Mouse (Mus musculus) olfactory bulb, adult 2 months (tissue): ENCODE data around the gene Vars. TPM values are rescaled to one million over a fixed set of nuclear protein-coding genes. Genes with fewer than 3 reads are reported as not detected.

ENCODE experiments used
- H3K27ac ChIP-seq: fragments of 200-500 bp; 2 replicates; pipeline ENCODE4 v1.5.1; 2012; ENCODE audit warnings: low read depth, low read length; ENCODE audit not compliant: insufficient read depth
- H3K4me1 ChIP-seq: fragments of 200-500 bp; 2 replicates; pipeline ENCODE4 v1.6.1; 2012; ENCODE audit warnings: low read length; ENCODE audit not compliant: control insufficient read depth, insufficient read depth
- H3K4me3 ChIP-seq: fragments of 200-500 bp; 2 replicates; pipeline ENCODE4 v1.5.1; 2012; ENCODE audit warnings: mild to moderate bottlenecking, low read depth, low read length, moderate library complexity; ENCODE audit not compliant: insufficient read depth
- CTCF ChIP-seq: fragments of 200-500 bp; IDR thresholded peaks from 2 replicates; pipeline ENCODE4 v1.5.1; 2012; ENCODE audit warnings: low read depth, mild to moderate bottlenecking, low read length, moderate library complexity; ENCODE audit not compliant: insufficient read depth
- POLR2A ChIP-seq: fragments of 200-500 bp; IDR thresholded peaks from 2 replicates; pipeline ENCODE4 v1.6.1; 2012; ENCODE audit warnings: mild to moderate bottlenecking, low read depth, low read length, moderate library complexity; ENCODE audit not compliant: insufficient read depth
- WGBS: fragments of 180-500 bp; shearing (Covaris S2); methylation state at CpG from one replicate; pipeline ENCODE4 v1.1.7; 2018; 5-methylcytosine and 5-hydroxymethylcytosine counted together
- polyA plus RNA-seq: library from polyadenylated mRNA; stranded (reverse); fragments of >200 nt; gene quantifications from 2 replicates; pipeline ENCODE4 v1.2.4, GENCODE M21; 2012; ENCODE audit warnings: low replicate concordance; ENCODE audit not compliant: missing spikeins, insufficient read depth, insufficient read length

Vars gene
- polyA plus RNA-seq, 1 experiment: not detected

GRCm38 (mm10) chr17:35060737-35061297 is 60.0 kb downstream of the Vars start:
- Histone ChIP-seq H3K4me3 (no peak overlapping the region), H3K27ac (no peak overlapping the region), H3K4me1 (peaks cover 18% of the 10 kb centered on the region; the same call in 1 of the 2 replicates)
- no peak for TF ChIP-seq CTCF
- TF ChIP-seq POLR2A: no peak
- 73% methylated on average over 22 of the region's 22 CpGs for WGBS

GRCm38 (mm10) chr17:35061299-35061698 is 60.5 kb downstream of the Vars start:
- H3K27ac ChIP-seq: no peak overlapping the region
- H3K4me1 ChIP-seq: peaks cover 18% of the 10 kb centered on the region; the same call in 1 of the 2 replicates
- WGBS: 81% methylated on average over 8 of the region's 8 CpGs
- no peak for TF ChIP-seq POLR2A
- no peak for TF ChIP-seq CTCF
- no peak overlapping the region for H3K4me3 ChIP-seq

- H3K4me1 ChIP-seq: peaks cover 18% of the 10 kb centered on the region; the same call in 1 of the 2 replicates
- no peak overlapping the region for H3K27ac ChIP-seq
- no peak overlapping the region for H3K4me3 ChIP-seq
- TF ChIP-seq POLR2A: no peak
- TF ChIP-seq CTCF: no peak
- whole genome bisulfite sequencing: 93% methylated on average over 3 of the region's 3 CpGs
Observed at GRCm38 (mm10) chr17:35063466-35063865, 62.7 kb downstream of the Vars start.

DNA sequence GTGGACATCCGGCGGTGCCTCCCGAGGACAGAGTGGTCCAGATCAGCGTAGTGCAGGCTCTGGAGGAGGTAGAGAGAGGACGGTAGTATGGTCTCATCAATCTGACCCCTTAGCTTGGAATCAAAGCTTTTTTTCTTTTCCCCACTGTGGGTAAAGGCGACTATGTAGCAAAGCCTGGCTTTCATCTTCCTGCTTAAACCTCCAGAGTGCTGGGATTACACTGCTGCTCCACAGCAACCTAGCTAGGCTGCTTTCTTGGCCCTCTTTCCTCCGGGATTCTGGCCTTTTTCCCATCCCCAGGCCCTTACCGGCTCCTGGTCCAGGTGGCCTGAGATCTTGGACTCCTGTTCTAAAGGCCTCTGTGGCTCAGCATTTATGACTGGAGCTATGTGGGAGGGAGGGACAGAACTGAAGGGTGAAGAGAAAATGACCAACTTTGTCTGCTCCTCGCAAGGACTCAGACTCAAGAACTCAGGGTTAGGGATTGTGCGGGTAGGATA is 63.6 kb downstream of the Vars start:
- WGBS: 59% methylated on average over 10 of the region's 10 CpGs

DNA sequence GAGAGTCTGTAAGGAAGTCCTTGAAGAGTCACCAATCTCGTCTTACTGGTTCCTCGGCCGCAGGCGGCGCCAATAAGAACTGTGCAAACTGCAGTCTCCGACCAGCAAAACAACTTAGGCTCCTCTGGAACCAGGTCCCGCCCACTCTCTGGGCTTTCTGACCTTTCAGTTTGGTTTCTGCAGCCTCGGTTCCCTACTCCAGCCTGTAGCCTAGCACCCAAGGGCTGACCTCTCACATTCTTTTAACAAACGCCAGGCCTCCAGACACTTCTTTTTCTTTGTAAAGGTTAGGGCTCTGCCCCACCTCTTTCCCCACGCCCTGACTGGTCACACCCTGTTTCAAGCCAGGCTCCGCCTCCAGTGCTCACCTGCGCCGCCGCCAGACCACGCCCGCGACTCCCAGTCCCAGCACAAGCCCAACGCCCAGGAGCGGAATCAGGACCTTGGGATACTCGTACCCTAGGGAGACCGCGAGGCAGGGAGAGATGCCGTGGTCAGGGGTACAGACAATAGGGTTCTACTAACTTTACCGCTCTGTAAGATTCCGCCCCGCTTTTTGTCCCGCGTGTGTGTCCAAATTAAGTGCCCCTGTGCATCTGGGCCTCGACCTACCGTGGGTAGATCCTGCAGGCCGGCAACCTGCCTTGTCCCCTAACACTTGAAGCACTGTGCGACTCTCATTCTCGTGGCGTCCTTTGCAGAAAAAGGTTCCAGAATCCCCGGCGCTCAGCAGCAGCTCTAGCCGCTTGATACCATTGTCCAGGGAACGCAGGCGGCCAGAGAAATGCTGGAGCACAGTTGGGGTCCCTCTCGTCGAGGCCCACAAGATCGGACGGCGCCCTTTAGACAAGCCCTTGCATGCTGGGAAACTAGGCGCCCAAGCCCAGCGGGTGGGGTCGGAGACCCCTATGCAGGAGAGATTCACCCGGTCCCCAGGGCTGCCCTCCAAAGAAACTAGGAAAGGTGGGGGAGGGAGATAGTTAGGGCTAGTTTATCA is 64.5 kb downstream of the Vars start, which contains the start of gene Ly6g6c:
Ly6g6c (plus strand) TSS at position 438 of the 997 bp plus-strand sequence.
- TF ChIP-seq POLR2A (no peak), CTCF (no peak)
- Histone ChIP-seq H3K4me1 (peaks cover 9% of the 10 kb centered on the region; the same call in 1 of the 2 replicates), H3K27ac (no peak within 1 kb of the TSS), H3K4me3 (no peak within 1 kb of the TSS)
- 16% methylated on average over 48 of the region's 48 CpGs for WGBS

More for the DNA sequence above, 63.6 kb downstream of the Vars start:
- TF ChIP-seq CTCF: no peak
- no peak for TF ChIP-seq POLR2A
- Histone ChIP-seq H3K4me1 (peaks cover 14% of the 10 kb centered on the region; the same call in 1 of the 2 replicates), H3K4me3 (no peak overlapping the region), H3K27ac (no peak overlapping the region)

Other genes starting within 250 kb of the Vars start
- not detected in 2 replicates for gene Cyp21a1, start 196.4 kb upstream of the Vars start, polyA plus RNA-seq
- not detected in 2 replicates for gene Stk19, start 164.0 kb upstream of the Vars start, polyA plus RNA-seq
- gene Dxo, start 164.0 kb upstream of the Vars start, polyA plus RNA-seq: not detected in 2 replicates
- not detected in 2 replicates for gene Skiv2l, start 150.8 kb upstream of the Vars start, polyA plus RNA-seq
- gene Nelfe, start 150.6 kb upstream of the Vars start, polyA plus RNA-seq: not detected in 2 replicates
- not detected in 2 replicates for gene Cfb, start 138.5 kb upstream of the Vars start, polyA plus RNA-seq
- not detected in 2 replicates for gene Zbtb12, start 121.5 kb upstream of the Vars start, polyA plus RNA-seq
- gene Gm20547, start 118.9 kb upstream of the Vars start, polyA plus RNA-seq: not detected in 2 replicates
- gene C2, start 102.7 kb upstream of the Vars start, polyA plus RNA-seq: not detected in 2 replicates
- 130 TPM in 1 of 2 replicates, not detected in the other for gene Ehmt2, start 102.5 kb upstream of the Vars start, polyA plus RNA-seq
- not detected in 2 replicates for gene Slc44a4, start 86.5 kb upstream of the Vars start, polyA plus RNA-seq
- gene Neu1, start 69.7 kb upstream of the Vars start, polyA plus RNA-seq: not detected in 2 replicates
- gene Hspa1b, start 41.7 kb upstream of the Vars start, polyA plus RNA-seq: not detected in 2 replicates
- not detected in 2 replicates for gene Gm20481, start 31.1 kb upstream of the Vars start, polyA plus RNA-seq
- not detected in 2 replicates for gene Hspa1a, start 28.8 kb upstream of the Vars start, polyA plus RNA-seq
- not detected in 2 replicates for gene Hspa1l, start 28.3 kb upstream of the Vars start, polyA plus RNA-seq
- gene Lsm2, start 19.1 kb upstream of the Vars start, polyA plus RNA-seq: not detected in 2 replicates
- gene Vwa7, start 15.6 kb downstream of the Vars start, polyA plus RNA-seq: not detected in 2 replicates
- not detected in 2 replicates for gene Sapcd1, start 27.0 kb downstream of the Vars start, polyA plus RNA-seq
- not detected in 2 replicates for gene Msh5, start 45.8 kb downstream of the Vars start, polyA plus RNA-seq
- not detected in 2 replicates for gene Clic1, start 49.0 kb downstream of the Vars start, polyA plus RNA-seq
- gene Ddah2, start 58.0 kb downstream of the Vars start, polyA plus RNA-seq: not detected in 2 replicates
- not detected in 2 replicates for gene Ly6g6c, start 64.4 kb downstream of the Vars start, polyA plus RNA-seq
- not detected in 2 replicates for gene Mpig6b, start 65.2 kb downstream of the Vars start, polyA plus RNA-seq
- not detected in 2 replicates for gene Ly6g6e, start 75.9 kb downstream of the Vars start, polyA plus RNA-seq
- gene Ly6g6d, start 77.1 kb downstream of the Vars start, polyA plus RNA-seq: not detected in 2 replicates
- gene Ly6g6f, start 84.6 kb downstream of the Vars start, polyA plus RNA-seq: not detected in 2 replicates
- gene Abhd16a, start 88.3 kb downstream of the Vars start, polyA plus RNA-seq: not detected in 2 replicates
- gene Ly6g5c, start 107.3 kb downstream of the Vars start, polyA plus RNA-seq: not detected in 2 replicates
- not detected in 2 replicates for gene Ly6g5b, start 114.4 kb downstream of the Vars start, polyA plus RNA-seq
- not detected in 2 replicates for gene Gpank1, start 120.5 kb downstream of the Vars start, polyA plus RNA-seq
- not detected in 2 replicates for gene Csnk2b, start 121.1 kb downstream of the Vars start, polyA plus RNA-seq
- not detected in 2 replicates for gene D17H6S53E, start 125.4 kb downstream of the Vars start, polyA plus RNA-seq
- gene Apom, start 131.1 kb downstream of the Vars start, polyA plus RNA-seq: not detected in 2 replicates
- gene Bag6, start 134.2 kb downstream of the Vars start, polyA plus RNA-seq: 684 TPM in 1 of 2 replicates, not detected in the other
- gene Prrc2a, start 163.9 kb downstream of the Vars start, polyA plus RNA-seq: 146 and 391 TPM in 2 replicates
- not detected in 2 replicates for gene Aif1, start 175.1 kb downstream of the Vars start, polyA plus RNA-seq
- not detected in 2 replicates for gene Lst1, start 187.5 kb downstream of the Vars start, polyA plus RNA-seq
- gene Ltb, start 193.5 kb downstream of the Vars start, polyA plus RNA-seq: not detected in 2 replicates
- not detected in 2 replicates for gene Tnf, start 201.0 kb downstream of the Vars start, polyA plus RNA-seq
- gene Lta, start 204.4 kb downstream of the Vars start, polyA plus RNA-seq: not detected in 2 replicates
- not detected in 2 replicates for gene Gm16181, start 219.8 kb downstream of the Vars start, polyA plus RNA-seq
- gene Atp6v1g2, start 232.7 kb downstream of the Vars start, polyA plus RNA-seq: not detected in 2 replicates
- not detected in 2 replicates for gene Nfkbil1, start 234.8 kb downstream of the Vars start, polyA plus RNA-seq
- 290 and 359 TPM in 2 replicates for gene Ddx39b, start 240.8 kb downstream of the Vars start, polyA plus RNA-seq